Mouse (Mus musculus): ENCODE results near the gene Ccl6.

DNA sequence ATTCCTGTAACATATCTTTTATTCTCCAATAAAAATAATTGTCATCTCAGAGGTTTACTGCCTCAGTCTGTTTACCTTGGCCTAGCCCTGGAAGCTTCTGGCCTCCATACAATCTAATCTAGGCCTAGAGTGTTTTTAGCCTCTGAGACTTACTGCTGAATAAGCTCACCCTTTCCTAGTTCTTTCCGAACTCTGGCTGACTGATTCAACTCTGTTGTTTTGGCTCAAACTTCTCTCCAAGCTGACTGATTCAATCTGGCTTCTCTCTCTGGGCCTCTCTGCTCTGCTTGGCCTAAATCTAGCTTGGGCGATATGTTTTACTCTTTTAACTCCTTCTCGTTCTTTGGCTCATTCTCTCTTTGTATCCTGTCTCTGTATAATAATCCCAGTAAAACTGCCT, 6.1 kb upstream of the Ccl6 start:
- no peak for TF ChIP-seq GATA1 (IDR thresholded peaks at IDR 0.05; ENCODE audit: low read length)
- TF ChIP-seq TAL1 (IDR thresholded peaks at IDR 0.05; ENCODE audit: low read length): no peak

Measured in erythroblast, embryonic 14.5 days (primary cell).